Mouse (Mus musculus) ES-E14 (cell line): ENCODE measurements around the gene Rhoc. TPM values are rescaled to one million over a fixed set of nuclear protein-coding genes. Genes with fewer than 3 reads are reported as not detected.
A peak's percentile ranks its signal among the peaks of the same experiment; 100 is the strongest.
"Not testable (repeated sequence)": the region's sequence is repeated elsewhere in the genome, so short reads cannot be mapped to it uniquely, and the experiment has no call there.

Experiments
- DNase-seq: peaks from one replicate; pipeline ENCODE4 v3.0.0-alpha.2; 2013; ENCODE audit warnings: low read depth, low spot score
- H3K27ac ChIP-seq: 2 replicates; pipeline ENCODE4 v1.5.1; 2012; ENCODE audit warnings: low read depth, mild to moderate bottlenecking, low read length, moderate library complexity, mixed read lengths; ENCODE audit not compliant: poor library complexity, insufficient read depth, severe bottlenecking
- H3K36me3 ChIP-seq: 2 replicates; pipeline ENCODE4 v1.6.1; 2012; ENCODE audit warnings: mild to moderate bottlenecking, low read length, moderate library complexity, mixed read lengths; ENCODE audit not compliant: control insufficient read depth, poor library complexity, insufficient read depth, severe bottlenecking
- H3K4me1 ChIP-seq, 2 experiments: fragments of 150-350 bp in 1 of 2; sonication (generic) in 1 of 2; 2 replicates each; pipeline ENCODE4 v1.6.1; 2012; ENCODE audit warnings: low read length in 2 of 2, mild to moderate bottlenecking in 1 of 2, mixed read lengths in 1 of 2; ENCODE audit not compliant: control insufficient read depth in 2 of 2, insufficient read depth in 2 of 2, poor library complexity in 1 of 2
- H3K4me3 ChIP-seq, 2 experiments: fragments of 150-350 bp in 1 of 2; sonication (generic) in 1 of 2; 2 replicates each; pipeline ENCODE4 v1.5.1; 2012; ENCODE audit warnings: low read length in 2 of 2, low read depth in 1 of 2, mild to moderate bottlenecking in 1 of 2, mixed read lengths in 1 of 2; ENCODE audit not compliant: insufficient read depth in 1 of 2, poor library complexity in 1 of 2, severe bottlenecking in 1 of 2
- H3K9ac ChIP-seq: 2 replicates; pipeline ENCODE4 v1.6.1; 2012; ENCODE audit warnings: low read depth, mild to moderate bottlenecking, low read length, mixed read lengths; ENCODE audit not compliant: poor library complexity, insufficient read depth, severe bottlenecking
- H3K9me3 ChIP-seq: fragments of 150-350 bp; sonication (generic); 2 replicates; pipeline ENCODE4 v1.6.1; 2012; ENCODE audit warnings: low read depth, mild to moderate bottlenecking, low read length; ENCODE audit not compliant: control insufficient read depth, insufficient read depth
- CHD2 ChIP-seq: IDR thresholded peaks from 2 replicates; pipeline ENCODE4 v1.6.1; 2014; ENCODE audit warnings: mild to moderate bottlenecking, low read depth, low read length, inconsistent platforms
- HCFC1 ChIP-seq: IDR thresholded peaks from 2 replicates; pipeline ENCODE4 v1.6.1; 2012; ENCODE audit warnings: low read length, inconsistent platforms, borderline replicate concordance; ENCODE audit not compliant: insufficient read depth
- MAFK ChIP-seq: IDR thresholded peaks from 2 replicates; pipeline ENCODE4 v1.6.1; 2014; ENCODE audit warnings: mild to moderate bottlenecking, low read depth, low read length, inconsistent platforms; ENCODE audit not compliant: insufficient read depth
- ZC3H11A ChIP-seq: IDR thresholded peaks from 2 replicates; pipeline ENCODE4 v1.6.1; 2012; ENCODE audit warnings: low read depth, mild to moderate bottlenecking, inconsistent platforms, low read length, borderline replicate concordance
- ZNF384 ChIP-seq: IDR thresholded peaks from 2 replicates; pipeline ENCODE4 v1.6.1; 2012; ENCODE audit warnings: low read depth, low read length, inconsistent platforms
- in situ Hi-C, 2 experiments: fragments of 600-800 bp; cut with MboI; formaldehyde crosslinking; loops; one replicate each; pipeline ENCODE4 v1.15.1; 2025; ENCODE audit warnings: low sequenced_read_pairs in 2 of 2, inconsistent platforms in 1 of 2; ENCODE audit not compliant: unreplicated experiment in 2 of 2
- total RNA-seq: library from RNA; depleted of rRNA; stranded (reverse); fragments of 300-350 nt; gene quantifications from 2 replicates; pipeline ENCODE4 v1.2.3, GENCODE M21; 2012

The Rhoc gene
- total RNA-seq, 1 experiment: 99.9 TPM

DNA sequence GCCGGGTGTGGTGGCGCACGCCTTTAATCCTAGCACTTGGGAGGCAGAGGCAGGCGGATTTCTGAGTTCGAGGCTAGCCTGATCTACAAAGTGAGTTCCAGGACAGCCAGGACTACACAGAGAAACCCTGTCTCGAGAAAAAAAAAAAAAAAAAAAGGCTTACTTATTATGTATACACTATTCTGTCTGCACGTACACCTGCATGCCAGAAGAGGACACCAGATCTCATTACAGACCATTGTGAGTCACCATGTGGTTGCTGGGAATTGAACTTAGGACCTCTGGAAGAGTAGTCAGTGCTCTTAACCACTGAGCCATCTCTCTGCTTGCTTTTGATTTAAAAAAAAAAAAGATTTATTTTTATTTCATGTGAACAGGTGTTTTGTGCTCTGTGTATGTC lies 25.1 kb downstream of the Rhoc start:
- Histone ChIP-seq H3K4me1 (peaks cover 13 to 21% of the 10 kb centered on the region in 2 experiments; a peak in 3 of 4 replicates), H3K9ac (peak overlapping the region; percentile 59; the same call in 1 of the 2 replicates), H3K27ac (peak overlapping the region; percentile 47; the same call in 1 of the 2 replicates)
- H3K4me3 ChIP-seq, DNase-seq, in situ Hi-C loops, H3K9me3 ChIP-seq, H3K36me3 ChIP-seq: not testable (repeated sequence)
- peak; percentile 73 for TF ChIP-seq ZNF384

DNA sequence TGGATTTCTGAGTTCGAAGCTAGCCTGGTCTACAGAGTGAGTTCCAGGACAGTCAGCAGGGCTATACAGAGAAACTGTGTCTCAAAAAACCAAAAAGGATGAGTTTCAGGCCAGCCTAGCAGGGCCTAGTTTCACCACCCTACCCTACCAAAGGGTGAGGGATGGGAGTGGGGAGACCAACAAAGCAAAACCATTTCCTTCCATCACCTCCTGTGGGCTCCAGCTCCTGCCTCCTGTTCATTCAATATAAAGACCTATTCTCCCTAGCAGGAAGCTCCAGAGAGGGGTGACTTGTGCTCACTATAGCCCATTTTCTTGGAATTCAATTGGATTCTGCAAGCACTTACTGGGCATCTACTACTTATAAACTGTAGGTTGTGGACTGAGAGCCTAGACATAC lies 26.6 kb downstream of the Rhoc start:
- Histone ChIP-seq H3K9me3 (no peaks in the 10 kb centered on the region), H3K4me3 (peak overlapping the region; percentile 9 to 28; a peak in 1 of 4 replicates), H3K36me3 (no peaks in the 10 kb centered on the region), H3K4me1 (peaks cover 16 to 24% of the 10 kb centered on the region in 2 experiments; a peak in 3 of 4 replicates), H3K9ac (no peak overlapping the region), H3K27ac (peak overlapping the region; percentile 92)
- DNase-seq: no peak
- TF ChIP-seq ZC3H11A (no peak), CHD2 (no peak), ZNF384 (no peak), MAFK (no peak), HCFC1 (no peak)
- in situ Hi-C loops: no loop called here

DNA sequence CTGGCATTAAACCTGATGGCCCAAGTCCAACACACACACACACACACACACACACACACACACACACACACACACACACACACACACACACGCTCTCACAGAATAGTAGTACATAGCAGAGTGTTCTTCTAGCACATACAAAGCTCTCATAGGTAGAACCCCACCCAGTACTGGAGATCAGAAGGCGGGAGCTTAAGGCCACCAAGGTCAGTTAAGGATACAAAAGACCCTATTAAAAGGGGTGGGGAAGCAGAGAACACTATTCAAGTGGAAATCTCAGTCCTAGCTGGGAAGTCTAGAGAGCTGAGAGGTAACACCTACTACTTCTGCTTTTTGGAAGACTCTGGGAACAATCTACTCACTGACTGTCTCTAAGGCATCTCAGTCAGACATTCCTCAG lies 27.2 kb downstream of the Rhoc start:
- H3K4me1 ChIP-seq: peaks cover 16 to 24% of the 10 kb centered on the region in 2 experiments; a peak in 3 of 4 replicates
- H3K9ac ChIP-seq: no peak overlapping the region
- in situ Hi-C loops: no loop called here
- peak overlapping the region; percentile 96 for H3K27ac ChIP-seq
- peak overlapping the region; percentile 9 to 28; a peak in 3 of 4 replicates for H3K4me3 ChIP-seq
- no peak for DNase-seq
- TF ChIP-seq ZC3H11A: no peak
- TF ChIP-seq HCFC1: no peak
- TF ChIP-seq CHD2: no peak
- no peak for TF ChIP-seq MAFK
- no peak for TF ChIP-seq ZNF384
- no peaks in the 10 kb centered on the region for H3K36me3 ChIP-seq
- H3K9me3 ChIP-seq: no peaks in the 10 kb centered on the region

DNA sequence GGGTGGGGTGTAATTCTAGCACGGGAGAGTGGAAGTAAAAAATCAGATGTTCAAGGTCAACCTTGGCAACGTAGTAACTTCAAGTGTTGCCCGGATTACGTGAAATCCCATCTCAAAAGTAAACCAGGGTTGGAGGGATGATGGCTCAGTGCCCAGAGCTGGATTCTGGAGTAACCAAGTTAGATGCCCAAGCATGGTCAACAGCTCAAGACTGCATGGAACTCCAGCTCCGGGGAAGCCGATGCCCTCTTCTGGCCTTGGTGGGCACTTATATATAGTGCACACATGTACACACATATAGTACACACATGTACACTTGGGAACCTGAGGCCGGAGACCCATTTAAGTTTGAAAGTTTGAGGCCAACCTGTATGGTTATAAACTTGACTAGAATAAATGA lies 28.0 kb downstream of the Rhoc start:
- peak overlapping the region; percentile 96 for H3K27ac ChIP-seq
- TF ChIP-seq MAFK (no peak), ZNF384 (no peak), ZC3H11A (no peak), HCFC1 (no peak), CHD2 (no peak)
- peak overlapping the region; percentile 77 to 91 for H3K4me3 ChIP-seq
- no peaks in the 10 kb centered on the region for H3K36me3 ChIP-seq
- H3K4me1 ChIP-seq: peaks cover 16 to 24% of the 10 kb centered on the region in 2 experiments; a peak in 3 of 4 replicates
- in situ Hi-C loops: no loop called here
- no peak for DNase-seq
- no peaks in the 10 kb centered on the region for H3K9me3 ChIP-seq
- peak overlapping the region; percentile 70; the same call in 1 of the 2 replicates for H3K9ac ChIP-seq

DNA sequence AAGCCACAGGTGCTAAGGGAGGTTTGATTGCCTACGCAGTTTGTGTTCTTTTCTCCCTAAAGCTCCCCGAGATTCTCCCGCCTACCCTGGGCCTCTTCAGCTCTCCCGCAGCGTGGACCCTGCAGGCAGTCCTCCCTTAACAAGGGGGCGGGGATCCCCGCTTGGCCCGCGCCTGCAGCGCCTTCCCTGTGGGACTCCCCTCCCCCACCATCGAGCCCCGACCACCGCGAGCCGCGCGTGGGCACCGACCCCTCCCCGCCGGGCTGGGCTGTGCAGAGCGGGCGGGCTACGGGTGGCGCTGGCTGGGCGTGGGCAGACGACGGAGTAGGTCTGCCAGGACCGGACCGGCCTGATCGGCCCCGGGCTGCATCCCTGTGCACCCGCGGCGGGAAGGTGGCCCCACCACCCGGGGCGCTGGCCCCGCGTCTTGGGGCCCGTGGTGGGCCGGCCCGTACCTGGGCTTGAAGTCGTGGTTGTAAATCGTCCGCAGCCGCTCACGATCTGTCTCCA lies 29.4 kb downstream of the Rhoc start:
- Histone ChIP-seq H3K4me1 (peaks cover 16 to 17% of the 10 kb centered on the region in 2 experiments; a peak in 3 of 4 replicates), H3K4me3 (peak overlapping the region; percentile 77 to 91), H3K36me3 (no peaks in the 10 kb centered on the region), H3K9ac (peak overlapping the region; percentile 72), H3K9me3 (no peaks in the 10 kb centered on the region), H3K27ac (peak overlapping the region; percentile 76)
- no peak for DNase-seq
- in situ Hi-C loops: no loop called here
- TF ChIP-seq MAFK (no peak), ZC3H11A (no peak), CHD2 (no peak), ZNF384 (no peak), HCFC1 (no peak)
